10 mouse cellular contexts compared by ENCODE assay signal in the genomic region with DNA sequence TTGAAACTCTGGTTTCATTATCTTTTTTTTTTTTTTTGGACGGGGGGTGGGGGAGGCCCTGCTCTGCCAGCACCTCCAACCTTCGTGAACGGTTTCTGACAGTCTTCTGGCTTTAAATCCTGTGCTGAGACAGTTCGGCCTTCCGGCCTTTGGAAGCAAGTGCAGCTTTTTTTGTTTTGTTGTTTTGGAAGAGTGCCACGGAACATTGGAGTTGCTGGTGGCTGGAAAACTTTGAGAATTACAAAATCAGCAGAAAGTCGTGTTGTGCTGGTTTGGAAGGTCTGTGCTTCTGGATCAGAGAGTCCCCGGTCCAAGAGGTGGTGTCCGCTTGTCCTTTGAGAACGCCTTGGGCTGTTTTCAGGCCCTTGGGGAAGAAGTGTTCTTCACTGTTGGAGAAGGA. TPM values are rescaled to one million over a fixed set of nuclear protein-coding genes. Genes with fewer than 3 reads are reported as not detected.
DNase-seq lines count a peak whose midpoint lies in the region; ATAC-seq and TF ChIP-seq lines count a peak whose summit lies in the region.
"Had no signal": no experiment of that assay in that cellular context is flagged by ENCODE, and none has a peak within 500 bp of the region (broad histone marks: within the 10 kb centered on the region; RNA-seq: fewer than 3 reads in every experiment).

No protein-coding gene starts in this region.

- 0 out of 2 replicates have a peak, but pooled peaks cover 4% of the 10 kb centered on the region for H3K27me3 ChIP-seq in heart, embryonic 13.5 days (replicated peaks)
- H3K27me3 ChIP-seq in lung, embryonic 16.5 days (ENCODE audit: control insufficient read depth, insufficient read depth, low read depth, low read length): no peaks in the 10 kb centered on the region
- peaks cover 6% of the 10 kb centered on the region; the same call in 1 of the 2 replicates for H3K27me3 ChIP-seq in midbrain, embryonic 14.5 days (ENCODE audit: control insufficient read depth, insufficient read depth, low read length)

- H3K4me2 ChIP-seq in heart, embryonic 13.5 days: peak overlapping the region; percentile 81
- H3K4me2 ChIP-seq in lung, embryonic 16.5 days (ENCODE audit: low read depth, low read length): peak overlapping the region; percentile 10; the same call in 1 of the 2 replicates
- H3K4me2 ChIP-seq in midbrain, embryonic 14.5 days (ENCODE audit: low read length): no peak overlapping the region

- no peak for ATAC-seq in heart, embryonic 13.5 days (ENCODE audit: extremely low read depth, insufficient number of reproducible peaks, low FRiP score, low TSS enrichment)
- ATAC-seq in lung, embryonic 16.5 days (ENCODE audit: low read depth): peak; percentile 42
- ATAC-seq in midbrain, embryonic 14.5 days (ENCODE audit: low FRiP score, low TSS enrichment): no peak

- peak overlapping the region; percentile 61 for H3K9ac ChIP-seq in heart, embryonic 13.5 days
- 0 out of 2 replicates have a peak overlapping the region, but pooled peaks have one; percentile 31 for H3K9ac ChIP-seq in lung, embryonic 16.5 days (ENCODE audit: low read length)
- no peak overlapping the region for H3K9ac ChIP-seq in midbrain, embryonic 14.5 days (replicated peaks; ENCODE audit: low read length)

- no peak for DNase-seq in layer of hippocampus, adult 2 months (ENCODE audit: low spot score in 2 of 2)
- no peak for DNase-seq in layer of hippocampus, adult 9-11 months
- peak; percentile 77 for DNase-seq in adrenal gland, postnatal 14 days
- DNase-seq in left cerebral cortex, adult 11 months (ENCODE audit: low spot score): no peak
- no peak for DNase-seq in cerebellum, postnatal 4 days (ENCODE audit: low spot score in 2 of 2)
- no peak for DNase-seq in midbrain, embryonic 14.5 days
- DNase-seq: thymus, postnatal 36 days had no signal

- H3K4me3 ChIP-seq in layer of hippocampus, adult 2 months: no peak overlapping the region
- peak overlapping the region; percentile 88 for H3K4me3 ChIP-seq in heart, embryonic 13.5 days
- no peak overlapping the region for H3K4me3 ChIP-seq in lung, embryonic 16.5 days (ENCODE audit: low read length)
- H3K4me3 ChIP-seq in midbrain, embryonic 14.5 days (replicated peaks; ENCODE audit: low read depth, low read length): no peak overlapping the region
- H3K4me3 ChIP-seq: myocyte had no signal

- H3K9me3 ChIP-seq in heart, embryonic 13.5 days: no peaks in the 10 kb centered on the region
- H3K9me3 ChIP-seq in lung, embryonic 16.5 days (ENCODE audit: control insufficient read depth, low read length): no peaks in the 10 kb centered on the region
- H3K9me3 ChIP-seq in midbrain, embryonic 14.5 days (ENCODE audit: control insufficient read depth, low read length): no peaks in the 10 kb centered on the region

- WGBS in heart, embryonic 13.5 days: 51% methylated on average over 10 of the region's 10 CpGs
- 54% methylated on average over 10 of the region's 10 CpGs for WGBS in lung, embryonic 16.5 days
- WGBS in midbrain, embryonic 14.5 days: 94% methylated on average over 10 of the region's 10 CpGs

- H3K4me1 ChIP-seq in heart, embryonic 13.5 days: peaks cover 40% of the 10 kb centered on the region
- peaks cover 18% of the 10 kb centered on the region for H3K4me1 ChIP-seq in lung, embryonic 16.5 days (replicated peaks; ENCODE audit: control insufficient read depth, insufficient read depth, low read length)
- H3K4me1 ChIP-seq in midbrain, embryonic 14.5 days (ENCODE audit: control insufficient read depth, insufficient read depth, low read length): peaks cover 4% of the 10 kb centered on the region; the same call in 1 of the 2 replicates

- no peak for TF ChIP-seq CTCF in layer of hippocampus, adult 2 months (conservative IDR thresholded peaks at IDR 0.05)

- H3K27ac ChIP-seq in layer of hippocampus, adult 2 months: peak overlapping the region; percentile 23; the same call in 1 of the 2 replicates
- H3K27ac ChIP-seq in heart, embryonic 13.5 days (replicated peaks): peak overlapping the region; percentile 48
- H3K27ac ChIP-seq in lung, embryonic 16.5 days (ENCODE audit: low read length): peak overlapping the region; percentile 73
- no peak overlapping the region for H3K27ac ChIP-seq in midbrain, embryonic 14.5 days (replicated peaks; ENCODE audit: low read depth, low read length)

- peaks cover 11% of the 10 kb centered on the region; the same call in 1 of the 2 replicates for H3K36me3 ChIP-seq in heart, embryonic 13.5 days
- H3K36me3 ChIP-seq in lung, embryonic 16.5 days (ENCODE audit: control insufficient read depth, insufficient read depth, low read length): no peaks in the 10 kb centered on the region
- H3K36me3 ChIP-seq in midbrain, embryonic 14.5 days (ENCODE audit: control insufficient read depth, insufficient read depth, low read length): no peaks in the 10 kb centered on the region

RNA-seq across cellular contexts. Expression of gene Syde2, which starts 5.1 kb away (rescaled TPM):
- 1 to 10 TPM; 4.7 to 4.8 TPM for total RNA-seq in layer of hippocampus, adult 2 months (2021)
- total RNA-seq in adrenal gland, postnatal 14 days (2021): 4.9 and 7.2 TPM in 2 replicates
- polyA plus RNA-seq in heart, embryonic 13.5 days (2015; fragmentation: Nextera tagmentation; extraction: Ambion mirVana): 4.8 and 5.4 TPM in 2 replicates
- 2.4 and 2.5 TPM in 2 replicates for polyA plus RNA-seq in lung, embryonic 16.5 days (2015; fragmentation: Nextera tagmentation; extraction: Ambion mirVana)
- polyA plus RNA-seq in midbrain, embryonic 14.5 days (2014; fragmentation: Nextera tagmentation; extraction: Ambion mirVana): 0.50 and 0.62 TPM in 2 replicates

RNA-seq across cellular contexts. Expression of gene 2410004B18Rik, which starts 55.0 kb away (rescaled TPM):
- 10 to 100 TPM; 36.7 to 40.6 TPM for total RNA-seq in layer of hippocampus, adult 2 months (2021)
- 22.2 and 30.6 TPM in 2 replicates for total RNA-seq in adrenal gland, postnatal 14 days (2021)
- 35.4 and 44.6 TPM in 2 replicates for polyA plus RNA-seq in heart, embryonic 13.5 days (2015; fragmentation: Nextera tagmentation; extraction: Ambion mirVana)
- polyA plus RNA-seq in lung, embryonic 16.5 days (2015; fragmentation: Nextera tagmentation; extraction: Ambion mirVana): 44.9 and 46.9 TPM in 2 replicates
- 76.6 and 85.3 TPM in 2 replicates for polyA plus RNA-seq in midbrain, embryonic 14.5 days (2014; fragmentation: Nextera tagmentation; extraction: Ambion mirVana)
